Mouse (Mus musculus): ENCODE results near the gene Tspyl3. TPM values are rescaled to one million over a fixed set of nuclear protein-coding genes. Genes with fewer than 3 reads are reported as not detected.
"Not testable (repeated sequence)": the region's sequence is repeated elsewhere in the genome, so short reads cannot be mapped to it uniquely, and the experiment has no call there.

Gene Tspyl3
- 1 to 10 TPM; 2.5 to 2.7 TPM for total RNA-seq (2021)
- long read RNA-seq, experiment 1, transcript Tspyl3-201 (1 exons, 3,072 nt), result major isoform, 7 of 7 reads
- long read RNA-seq, experiment 1, partial matches to known transcripts, result 0 of 7 reads
- long read RNA-seq, experiment 1, other reads (novel, unspliced or antisense), result 0 of 7 reads
- long read RNA-seq, experiment 2, transcript Tspyl3-201 (1 exons, 3,072 nt), result major isoform, 5 of 6 reads
- long read RNA-seq, experiment 2, partial matches to known transcripts, result 0 of 6 reads
- long read RNA-seq, experiment 2, other reads (novel, unspliced or antisense), result 1 of 6 reads

DNA sequence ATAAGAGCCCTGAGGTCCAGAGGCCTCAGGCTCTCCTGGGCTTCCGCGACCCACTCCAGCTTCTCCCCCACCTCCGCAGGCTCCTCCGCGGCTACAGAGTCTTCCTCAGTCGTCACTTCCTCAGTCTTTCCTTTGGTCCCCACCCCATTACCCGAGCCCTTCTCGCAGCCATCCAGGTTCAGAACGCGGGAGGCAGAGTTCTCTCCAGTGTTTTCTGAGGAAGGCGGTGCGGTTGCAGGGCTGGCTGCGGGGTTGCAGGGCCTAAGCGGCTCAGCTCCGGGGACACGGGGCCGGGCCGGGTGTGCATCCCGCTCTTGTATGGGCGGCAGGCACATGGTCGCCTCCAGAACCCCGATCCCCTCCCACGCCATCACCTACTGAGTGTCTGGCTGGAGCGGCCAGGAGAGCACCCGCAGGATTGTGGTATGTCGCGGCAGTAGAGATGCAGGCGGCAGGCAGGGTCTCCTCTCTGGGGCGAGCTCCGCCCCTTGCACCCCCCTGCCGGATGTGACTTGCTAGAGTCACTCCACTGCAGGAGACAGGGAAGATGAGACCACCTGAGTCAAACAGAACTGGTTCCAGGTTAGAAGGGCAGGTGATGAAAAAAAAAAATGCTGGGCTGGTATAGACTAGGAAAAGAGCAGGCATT, at the start of gene Tspyl3:
Tspyl3 (minus strand) TSS at position 496 of the 649 bp plus-strand sequence.
- DNase-seq, result peak; percentile 40

DNA sequence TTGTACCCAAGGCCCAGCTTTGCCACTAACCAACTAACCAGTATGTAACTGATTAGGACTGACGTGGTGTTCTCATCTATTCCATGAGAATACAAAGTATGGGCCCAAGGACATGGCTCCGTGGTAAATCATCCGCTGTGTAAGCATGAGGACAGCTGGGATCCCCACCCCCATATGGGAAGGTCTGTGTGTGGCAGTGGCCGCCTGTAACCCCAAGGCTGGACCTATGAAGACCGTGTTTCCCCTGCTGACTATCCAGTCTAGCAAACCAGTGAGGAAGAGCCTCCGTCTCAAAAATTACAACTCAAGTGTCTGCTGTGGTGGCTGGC, 49.6 kb upstream of the Tspyl3 start:
- DNase-seq, result no peak

DNA sequence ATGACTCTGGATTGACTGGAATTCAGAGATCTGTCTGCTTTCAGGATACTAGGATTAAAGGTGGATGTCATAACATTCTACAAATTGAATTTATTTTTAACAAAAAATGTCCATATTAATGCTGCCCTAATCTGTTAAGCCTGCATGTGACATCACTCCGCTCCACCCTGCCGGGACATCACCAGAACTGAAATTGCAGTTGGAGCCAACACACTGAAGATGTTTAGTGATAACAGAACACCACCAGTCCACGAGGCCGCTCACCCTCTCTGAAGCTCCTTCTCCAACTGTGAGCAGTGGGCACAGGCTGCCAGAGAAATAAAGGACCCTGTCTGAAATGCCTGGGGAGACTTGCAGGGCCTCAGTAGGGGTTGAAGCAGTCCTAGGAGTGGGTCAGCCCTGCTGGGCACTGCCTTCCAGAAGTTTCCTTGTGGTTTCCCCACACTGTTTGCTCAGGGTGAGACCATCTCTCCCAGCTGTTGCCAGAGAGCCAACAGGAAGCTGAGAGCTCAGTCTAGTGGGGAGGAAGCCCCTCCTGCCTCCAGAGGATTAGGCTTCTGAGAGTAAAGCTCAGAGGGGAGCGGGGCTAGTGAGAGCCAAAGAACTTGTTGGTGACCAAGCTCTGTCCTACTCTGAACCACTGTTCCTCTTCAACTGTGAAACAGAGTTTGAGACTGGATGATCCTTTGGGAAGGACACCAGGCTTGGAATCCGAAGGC, 49.1 kb upstream of the Tspyl3 start:
- not testable (repeated sequence) for DNase-seq

DNA sequence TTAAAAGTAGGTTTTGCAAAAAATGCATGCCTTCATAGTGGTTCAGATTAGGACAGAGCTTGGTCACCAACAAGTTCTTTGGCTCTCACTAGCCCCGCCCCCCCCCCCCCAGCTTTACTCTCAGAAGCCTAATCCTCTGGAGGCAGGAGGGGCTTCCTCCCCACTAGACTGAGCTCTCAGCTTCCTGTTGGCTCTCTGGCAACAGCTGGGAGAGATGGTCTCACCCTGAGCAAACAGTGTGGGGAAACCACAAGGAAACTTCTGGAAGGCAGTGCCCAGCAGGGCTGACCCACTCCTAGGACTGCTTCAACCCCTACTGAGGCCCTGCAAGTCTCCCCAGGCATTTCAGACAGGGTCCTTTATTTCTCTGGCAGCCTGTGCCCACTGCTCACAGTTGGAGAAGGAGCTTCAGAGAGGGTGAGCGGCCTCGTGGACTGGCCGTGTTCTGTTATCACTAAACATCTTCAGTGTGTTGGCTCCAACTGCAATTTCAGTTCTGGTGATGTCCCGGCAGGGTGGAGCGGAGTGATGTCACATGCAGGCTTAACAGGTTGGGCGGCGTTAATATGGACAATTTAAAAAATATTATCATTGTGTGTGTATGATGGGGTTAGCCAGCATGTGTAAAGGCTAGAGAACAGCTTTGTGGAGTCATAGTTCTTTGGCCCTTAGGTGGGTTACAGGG, 45.1 kb upstream of the Tspyl3 start:
- not testable (repeated sequence) for DNase-seq

DNA sequence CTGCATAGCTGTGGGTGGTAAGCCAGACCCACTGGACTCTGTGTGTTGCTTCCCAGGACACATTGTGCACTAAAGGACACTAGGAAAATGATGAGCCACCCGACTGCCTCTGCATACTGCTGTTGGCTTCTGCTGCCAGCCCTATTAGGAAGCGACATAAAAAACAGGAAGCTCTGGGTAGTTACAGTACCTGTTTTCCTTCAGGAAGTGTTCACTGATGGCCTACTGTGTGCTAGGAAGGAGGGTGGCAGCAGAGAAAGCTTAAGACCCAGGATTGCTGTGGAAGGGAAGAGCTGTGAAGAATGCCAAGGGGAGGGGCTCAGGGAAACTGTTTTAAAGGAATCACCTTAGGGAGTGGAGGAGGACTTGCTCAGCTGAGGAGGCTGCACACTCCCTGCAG, 42.1 kb upstream of the Tspyl3 start:
- DNase-seq, result no peak

DNA sequence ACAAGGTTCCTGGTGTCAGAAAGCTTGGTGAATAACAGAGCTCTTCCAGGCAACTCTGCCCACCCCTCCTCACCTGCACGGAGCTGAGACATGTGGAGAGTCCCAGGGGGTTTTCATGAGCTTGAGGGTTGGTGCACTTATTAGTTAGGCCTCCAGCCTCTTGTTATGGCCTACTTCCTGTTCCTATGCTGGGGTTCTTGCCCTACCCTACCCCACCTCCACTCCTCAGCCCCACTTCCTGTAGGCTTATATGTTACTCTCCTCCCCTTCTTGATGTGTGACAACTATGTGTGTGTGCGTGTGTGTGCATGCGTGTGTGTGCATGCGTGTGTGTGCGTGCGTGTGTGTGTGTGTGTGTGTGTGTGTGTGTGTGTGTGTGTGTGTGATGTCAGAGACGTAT, 37.8 kb upstream of the Tspyl3 start:
- no peak for DNase-seq

DNA sequence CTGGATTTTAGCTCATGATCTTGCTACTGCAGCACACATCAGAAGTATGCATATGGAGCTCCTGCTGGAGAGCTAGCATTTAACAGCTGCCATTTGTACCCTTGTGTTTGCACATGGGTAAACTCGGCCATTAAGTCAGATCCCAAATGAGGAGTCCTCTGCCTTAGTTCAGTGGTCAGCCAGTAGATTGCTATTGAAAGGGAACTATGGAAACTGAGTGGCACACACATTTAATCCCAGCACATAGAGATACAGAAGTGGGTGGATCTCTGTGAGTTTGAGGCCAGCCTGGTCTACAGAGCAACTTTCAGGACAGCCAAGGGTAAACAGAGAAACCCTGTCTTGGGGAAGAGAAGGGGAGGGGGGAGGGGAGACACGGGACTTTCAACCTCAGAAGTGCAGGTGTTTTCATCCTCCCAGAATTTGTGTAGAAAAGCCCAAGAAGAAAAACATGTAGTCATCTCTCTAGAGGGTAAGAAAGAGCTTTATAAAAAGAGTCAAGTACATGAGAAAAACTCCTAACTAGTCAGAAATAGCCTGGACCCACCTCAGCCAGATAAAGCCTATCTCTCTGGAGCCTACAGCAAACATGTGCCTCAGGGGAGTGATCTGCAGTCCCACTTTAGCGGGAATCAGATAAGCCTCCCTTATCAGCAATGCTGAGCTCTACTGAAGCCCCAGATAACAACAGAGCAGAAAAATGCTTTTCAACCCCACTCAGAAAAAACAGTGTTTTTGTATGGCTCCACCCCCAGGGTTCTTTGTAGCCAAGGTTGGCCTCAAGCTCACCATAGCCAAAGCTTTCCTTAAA, 34.8 kb upstream of the Tspyl3 start:
- no peak for DNase-seq

DNA sequence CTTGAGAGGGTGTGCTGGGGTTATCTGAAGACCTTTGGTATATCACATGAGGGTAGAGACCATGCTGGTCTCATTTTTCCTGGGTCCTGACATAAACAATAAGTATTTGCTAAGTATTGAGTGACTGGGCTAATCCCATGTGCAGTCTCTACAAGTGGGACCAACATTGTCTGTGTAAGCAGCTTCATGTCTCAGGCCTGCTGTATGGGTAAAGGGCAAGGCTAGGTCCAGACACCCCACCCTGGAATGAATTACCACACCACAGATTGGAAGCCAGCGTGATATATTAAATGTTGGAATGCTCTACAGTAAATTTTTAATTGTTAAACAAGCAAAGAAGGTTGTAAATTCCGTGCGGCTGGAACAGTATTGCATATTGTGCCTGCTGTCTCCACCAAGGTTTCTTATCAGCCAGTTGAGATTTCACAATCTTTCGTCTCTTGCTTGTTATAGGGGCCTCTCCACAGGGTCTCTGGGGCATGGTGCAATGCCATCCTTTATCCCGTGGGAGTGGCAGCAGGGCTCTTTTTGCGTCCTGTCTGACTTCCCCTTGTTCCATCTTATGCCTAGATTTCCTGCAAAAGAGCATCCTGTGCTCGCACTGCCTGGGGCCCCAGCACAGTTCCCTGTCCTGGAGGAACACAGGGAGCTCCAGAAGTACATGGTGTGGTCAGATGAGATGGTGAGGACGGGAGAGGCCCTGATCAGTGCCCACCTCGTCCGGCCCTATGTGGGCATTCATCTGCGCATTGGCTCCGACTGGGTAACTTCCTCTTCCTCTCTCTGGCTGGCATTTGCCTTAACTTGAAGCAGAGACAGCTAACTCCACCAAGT, 34.0 kb upstream of the Tspyl3 start:
- DNase-seq, result no peak

DNA sequence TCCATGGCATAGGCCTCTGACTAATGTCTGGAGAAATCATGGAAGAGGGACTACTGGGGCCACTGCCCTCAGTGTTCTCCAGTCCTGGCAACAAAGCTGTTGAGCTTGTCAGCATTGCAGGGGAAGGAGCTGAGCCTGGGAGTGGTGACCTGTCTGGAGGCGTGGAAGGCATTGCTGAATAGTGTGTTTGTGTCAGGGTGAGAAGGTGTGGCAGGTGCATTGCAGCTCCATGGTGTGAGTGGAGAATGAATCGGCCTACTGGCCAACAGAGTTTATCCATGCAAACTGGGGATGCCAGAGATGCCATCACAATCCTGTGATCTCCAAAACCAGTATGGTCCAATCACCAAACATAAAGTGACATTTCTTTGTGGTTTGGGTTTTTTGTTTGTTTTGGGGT, 31.4 kb upstream of the Tspyl3 start:
- no peak for DNase-seq

DNA sequence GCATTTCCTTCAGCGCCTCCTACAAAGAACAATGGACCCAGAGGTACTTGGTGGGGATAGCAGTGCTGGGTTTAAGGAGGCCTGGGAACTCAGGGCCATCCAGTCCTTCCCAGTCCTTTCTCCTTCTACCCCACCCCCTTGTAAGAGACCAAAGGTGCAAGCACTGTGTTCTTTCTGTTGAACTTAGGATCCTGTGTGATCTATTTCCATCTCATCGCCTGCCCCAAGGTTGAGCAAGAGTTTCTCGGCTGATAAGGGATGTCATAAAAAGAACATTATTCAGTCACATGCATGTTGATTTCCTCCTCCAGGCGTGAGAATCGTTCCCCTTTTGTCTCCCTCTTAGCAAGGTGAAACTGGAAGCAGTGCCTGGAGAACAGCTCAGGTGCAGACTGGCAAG, 24.5 kb upstream of the Tspyl3 start:
- DNase-seq, result no peak

DNA sequence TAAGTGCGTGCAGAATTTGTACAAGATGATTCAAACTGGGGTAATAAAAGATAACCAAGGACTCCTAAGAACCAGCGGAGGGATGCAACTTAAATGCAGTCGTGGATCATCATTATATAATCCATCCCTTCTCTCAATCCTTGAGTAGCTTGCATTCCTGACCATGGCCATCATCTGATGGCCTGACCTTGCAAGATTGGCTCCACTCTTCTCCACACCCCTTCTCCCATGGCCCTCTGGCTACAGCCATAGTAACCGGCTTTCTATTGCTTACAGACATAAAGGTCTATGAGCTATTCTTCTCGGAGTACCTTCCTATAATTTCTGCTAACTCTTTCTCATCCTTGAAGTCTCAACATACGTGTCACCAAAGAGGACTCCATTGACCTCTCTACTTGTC, 16.9 kb upstream of the Tspyl3 start:
- DNase-seq, result no peak

DNA sequence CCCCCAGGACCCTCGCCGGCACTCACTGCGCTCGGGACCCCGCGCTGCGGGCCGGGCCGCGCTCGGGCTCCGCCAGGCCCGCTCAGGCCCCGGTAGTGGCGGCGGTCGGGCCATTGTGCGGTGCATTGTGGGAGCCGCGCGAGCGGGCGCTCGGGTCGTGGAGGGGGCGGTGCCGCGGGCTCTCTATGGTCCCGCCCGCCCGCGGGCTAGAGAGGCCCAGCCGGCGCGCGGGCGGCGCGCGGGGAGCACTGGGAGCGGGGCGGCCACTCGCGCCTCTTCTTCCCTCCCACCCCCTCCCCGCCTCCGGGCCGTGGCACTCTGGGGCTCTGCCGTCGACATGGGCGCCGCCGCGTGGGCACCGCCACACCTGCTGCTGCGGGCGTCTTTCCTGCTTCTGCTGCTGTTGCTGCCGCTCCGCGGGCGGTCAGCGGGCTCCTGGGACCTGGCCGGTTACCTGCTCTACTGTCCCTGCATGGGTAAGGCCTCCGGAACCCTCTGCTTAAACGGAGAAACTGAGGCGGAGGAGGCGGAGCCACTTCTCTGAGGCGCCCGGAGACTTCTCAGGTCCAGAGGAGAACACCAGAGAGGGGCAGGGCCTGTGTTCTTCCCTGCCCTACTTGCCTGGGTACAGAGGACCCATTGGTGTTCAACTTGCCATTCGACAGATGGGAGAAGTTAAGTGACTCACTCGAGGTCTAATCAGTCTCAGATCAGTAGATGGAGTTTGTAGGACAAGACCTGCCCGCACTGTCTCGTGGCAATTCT, 16.2 kb upstream of the Tspyl3 start, which contains the start of the genes Plagl2 and Pofut1:
Plagl2 (minus strand) TSS at position 177 of the 765 bp plus-strand sequence.
Pofut1 (plus strand) TSS at position 284 of the 765 bp plus-strand sequence.
- peak; percentile 90 for DNase-seq

DNA sequence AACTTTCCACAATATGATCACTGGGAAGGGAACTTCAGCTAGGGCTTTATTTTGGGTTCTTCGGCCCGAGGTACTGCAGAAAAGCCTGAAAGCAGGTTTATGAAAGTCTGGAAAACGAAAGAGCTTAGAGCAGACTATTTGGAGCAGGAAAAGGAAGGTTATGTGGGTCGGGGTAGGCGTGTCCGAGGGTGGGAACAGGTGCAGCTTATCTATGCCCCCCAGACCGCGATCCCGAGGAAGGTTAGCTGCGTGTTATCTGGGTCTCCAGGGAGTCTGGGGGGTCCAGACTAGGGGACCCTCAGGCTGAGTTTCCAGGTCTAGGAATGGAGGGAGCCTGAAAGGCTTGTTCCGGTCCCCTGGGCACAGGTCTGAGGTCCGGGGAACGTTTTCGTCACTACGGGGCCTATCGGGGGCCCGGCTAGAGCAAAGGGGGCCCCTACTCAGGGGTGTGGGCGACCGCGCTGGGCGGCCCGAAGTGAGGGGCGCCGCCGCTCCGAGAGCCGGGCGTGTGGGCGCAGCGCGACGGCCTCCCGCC, 15.5 kb upstream of the Tspyl3 start:
- no peak for DNase-seq

DNA sequence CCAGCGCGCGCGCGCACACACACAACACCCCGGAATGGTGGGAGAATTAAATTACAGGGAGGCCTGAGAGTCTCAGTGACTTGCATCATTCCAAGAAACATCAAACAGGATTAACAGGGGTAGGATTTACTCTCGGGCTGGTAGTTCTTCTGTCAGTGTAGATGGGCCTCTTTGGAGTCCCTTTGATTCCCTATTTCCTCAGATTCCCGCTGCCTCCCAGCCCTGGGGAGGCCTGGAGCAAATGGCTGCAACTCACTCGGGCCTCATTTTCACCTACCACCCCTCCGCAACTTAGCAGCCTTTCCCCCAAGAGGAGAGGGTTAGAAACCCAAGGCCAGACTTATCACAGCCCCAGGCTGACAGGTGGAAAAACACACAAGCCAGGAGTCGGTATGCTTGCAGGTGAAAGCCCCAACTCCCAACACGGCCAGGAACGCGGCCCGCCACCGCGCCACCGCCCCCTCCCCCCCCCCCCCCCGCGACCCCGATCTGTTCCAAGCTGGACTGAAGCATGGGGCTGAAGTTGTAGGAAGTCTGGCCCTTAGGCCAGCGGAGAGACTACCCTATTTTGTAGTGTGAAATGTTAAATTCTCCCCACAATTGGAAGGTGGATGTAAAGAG, 14.7 kb upstream of the Tspyl3 start:
- peak; percentile 29 for DNase-seq

DNA sequence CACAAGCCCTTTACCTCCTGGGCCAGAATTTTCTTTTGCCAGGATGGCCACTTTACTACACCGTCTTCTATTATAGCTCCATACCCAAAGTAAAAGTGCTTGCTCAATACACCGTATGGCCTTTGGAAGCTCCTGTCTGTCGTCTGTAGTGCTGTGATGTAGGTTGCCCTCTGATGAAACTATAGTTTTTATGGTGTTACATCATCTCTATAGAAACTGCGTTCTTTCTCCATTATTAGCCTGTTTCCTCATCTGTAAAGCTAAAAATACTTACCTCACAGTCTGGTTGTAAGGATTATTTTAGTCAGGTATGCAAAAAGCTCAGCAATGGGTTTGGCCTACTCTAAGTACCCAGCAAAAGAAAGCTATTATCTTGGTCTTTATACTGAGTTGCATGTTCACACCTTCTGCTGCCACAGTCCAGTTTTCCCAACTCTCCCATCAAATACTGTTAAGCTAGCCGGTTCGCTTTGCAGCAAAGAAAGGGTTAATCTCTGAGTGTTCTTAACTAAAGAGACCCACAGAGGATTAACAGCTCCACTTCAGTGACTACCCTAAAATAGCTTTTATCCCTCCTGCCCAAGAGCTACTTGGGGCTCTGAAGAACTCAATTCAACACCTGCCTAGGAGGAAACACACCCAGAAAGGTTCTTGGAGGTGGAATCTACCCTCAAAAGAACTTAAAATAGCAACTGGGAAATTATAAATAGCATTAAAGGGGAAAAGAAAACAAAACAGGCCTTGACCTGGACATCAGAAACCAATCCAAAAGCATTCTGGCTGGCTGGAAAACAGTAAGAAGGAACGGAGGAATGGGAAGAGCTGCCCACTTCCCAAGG, 14.0 kb upstream of the Tspyl3 start:
- no peak for DNase-seq

DNA sequence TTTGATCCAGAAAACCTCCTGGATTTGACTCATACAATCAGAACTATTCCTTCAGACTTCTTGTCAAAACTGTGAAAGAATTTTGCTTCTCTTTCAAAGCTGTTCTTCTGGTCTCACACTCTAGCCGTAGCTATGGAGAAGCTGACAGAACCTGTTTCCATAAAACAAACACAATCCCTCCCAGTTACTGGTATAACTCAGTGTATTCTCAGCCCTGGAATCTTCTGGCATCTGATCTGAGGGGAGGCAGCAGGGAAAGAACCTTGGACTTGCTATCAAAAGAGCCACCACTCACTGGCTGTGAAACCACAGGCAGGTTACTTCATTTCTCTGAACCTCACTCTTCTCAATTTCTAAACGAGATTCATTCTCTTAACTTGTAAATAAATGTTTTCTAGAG, 13.2 kb upstream of the Tspyl3 start:
- no peak for DNase-seq

DNA sequence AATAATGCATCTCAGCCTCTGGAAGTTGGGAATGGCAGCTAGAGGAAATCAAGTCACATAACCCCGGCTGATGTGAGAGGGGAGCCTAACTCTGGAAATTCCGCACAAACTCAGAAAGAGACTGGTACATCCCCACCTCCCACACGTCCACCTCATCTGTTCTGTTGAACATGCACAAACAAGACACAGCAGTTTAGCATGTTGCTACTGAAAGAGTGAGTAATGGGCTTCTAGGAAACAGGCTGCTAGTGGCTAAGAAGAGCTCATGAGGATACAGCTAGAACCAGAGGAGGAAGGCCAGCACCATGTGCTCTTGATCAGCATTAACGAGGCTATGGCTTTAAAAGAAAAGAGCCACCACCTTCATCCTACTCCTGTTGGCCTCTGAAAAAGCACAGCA, 12.7 kb upstream of the Tspyl3 start:
- no peak for DNase-seq

DNA sequence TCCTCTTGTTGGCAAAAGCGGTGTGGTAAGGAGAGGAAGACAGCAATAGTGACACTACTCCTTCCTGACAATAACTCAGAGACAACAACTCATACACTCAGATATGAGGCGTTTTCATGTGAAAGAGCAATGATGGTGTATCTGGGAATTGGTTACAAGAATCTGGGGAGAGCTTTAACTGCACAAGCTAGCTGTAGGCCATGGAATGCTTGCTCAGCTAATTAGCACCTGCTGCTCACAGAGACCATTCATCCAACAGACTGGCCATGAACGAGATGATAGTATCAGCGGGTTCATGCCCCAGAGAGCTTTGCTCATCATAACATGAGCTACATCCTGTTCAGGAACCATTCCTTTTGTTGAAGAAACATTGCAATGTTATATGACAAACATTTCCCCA, 12.0 kb upstream of the Tspyl3 start:
- DNase-seq, result no peak

DNA sequence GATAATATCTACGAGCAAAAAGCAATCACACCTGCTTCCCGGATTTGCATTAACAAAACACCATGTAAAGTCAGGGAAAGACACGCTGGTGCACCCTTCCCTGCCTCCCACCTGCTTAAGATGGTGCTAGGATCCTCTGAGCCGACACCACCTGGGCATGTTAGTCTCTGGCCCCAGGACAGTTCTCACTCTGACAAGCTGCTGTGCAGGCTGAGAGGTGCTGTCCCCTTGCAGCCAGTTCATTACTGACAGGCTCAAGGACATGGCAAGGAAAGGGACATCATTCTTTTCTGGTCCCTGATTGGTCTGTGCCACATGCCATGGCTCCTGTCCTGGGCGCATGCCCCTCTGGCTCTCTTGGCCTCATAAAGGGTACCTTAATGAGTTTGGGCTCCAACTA, 3.3 kb upstream of the Tspyl3 start:
- DNase-seq, result no peak
